Mouse (Mus musculus): ENCODE results near the gene Topaz1.

The Topaz1 gene

GRCm38 (mm10) chr9:122747060-122747459 lies at the start of gene Topaz1:
TSS of gene Topaz1 (plus strand) at chr9:122747346.
- no peak for DNase-seq (ENCODE audit: low spot score in 2 of 2)

- DNase-seq (ENCODE audit: low spot score in 2 of 2), result no peak
Measured at GRCm38 (mm10) chr9:122701817-122702216, 45.3 kb upstream of the Topaz1 start.

- no peak for DNase-seq (ENCODE audit: low spot score in 2 of 2)
Measured at GRCm38 (mm10) chr9:122713836-122714235, 33.3 kb upstream of the Topaz1 start.

- DNase-seq (ENCODE audit: low spot score in 2 of 2), result no peak
Measured at GRCm38 (mm10) chr9:122715046-122715445, 32.1 kb upstream of the Topaz1 start.

GRCm38 (mm10) chr9:122716131-122716921 lies 30.8 kb upstream of the Topaz1 start:
- DNase-seq (ENCODE audit: low spot score in 2 of 2), result no peak

- DNase-seq (ENCODE audit: low spot score in 2 of 2), result no peak
Measured at GRCm38 (mm10) chr9:122722296-122722695, 24.9 kb upstream of the Topaz1 start.

- no peak for DNase-seq (ENCODE audit: low spot score in 2 of 2)
Measured at GRCm38 (mm10) chr9:122725046-122725765, 21.9 kb upstream of the Topaz1 start.

GRCm38 (mm10) chr9:122729500-122729899 lies 17.6 kb upstream of the Topaz1 start:
- DNase-seq (ENCODE audit: low spot score in 2 of 2), result peak; percentile 15 to 22

GRCm38 (mm10) chr9:122732126-122732810 lies 14.9 kb upstream of the Topaz1 start:
- no peak for DNase-seq (ENCODE audit: low spot score in 2 of 2)

- DNase-seq (ENCODE audit: low spot score in 2 of 2), result no peak
Measured at GRCm38 (mm10) chr9:122733222-122733621, 13.9 kb upstream of the Topaz1 start.

- DNase-seq (ENCODE audit: low spot score in 2 of 2), result no peak
Measured at GRCm38 (mm10) chr9:122734934-122735333, 12.2 kb upstream of the Topaz1 start.

- DNase-seq (ENCODE audit: low spot score in 2 of 2), result no peak
Measured at GRCm38 (mm10) chr9:122736001-122736400, 11.1 kb upstream of the Topaz1 start.

GRCm38 (mm10) chr9:122736742-122737141 lies 10.4 kb upstream of the Topaz1 start:
- no peak for DNase-seq (ENCODE audit: low spot score in 2 of 2)

- no peak for DNase-seq (ENCODE audit: low spot score in 2 of 2)
Measured at GRCm38 (mm10) chr9:122745879-122746278, 1.3 kb upstream of the Topaz1 start.

GRCm38 (mm10) chr9:122757614-122758013 lies 10.5 kb downstream of the Topaz1 start:
- no peak for DNase-seq (ENCODE audit: low spot score in 2 of 2)

- DNase-seq (ENCODE audit: low spot score in 2 of 2), result no peak
Measured at GRCm38 (mm10) chr9:122760111-122760510, 13.0 kb downstream of the Topaz1 start.

GRCm38 (mm10) chr9:122785231-122785630 lies 38.1 kb downstream of the Topaz1 start:
- no peak for DNase-seq (ENCODE audit: low spot score in 2 of 2)

- DNase-seq (ENCODE audit: low spot score in 2 of 2), result no peak
Measured at GRCm38 (mm10) chr9:122786534-122786933, 39.4 kb downstream of the Topaz1 start.

GRCm38 (mm10) chr9:122805053-122805844 lies 58.1 kb downstream of the Topaz1 start, which contains the start of gene Tcaim:
TSS of gene Tcaim (plus strand) at chr9:122805539.
- peak; percentile 80 for DNase-seq (ENCODE audit: low spot score in 2 of 2)

- no peak for DNase-seq (ENCODE audit: low spot score in 2 of 2)
Measured at GRCm38 (mm10) chr9:122805845-122806341, 58.7 kb downstream of the Topaz1 start.

GRCm38 (mm10) chr9:122807186-122807585 lies 60.0 kb downstream of the Topaz1 start:
- DNase-seq (ENCODE audit: low spot score in 2 of 2), result no peak

Measured in frontal cortex, postnatal 25 days (tissue).